Mouse (Mus musculus): ENCODE results near the gene Ppp1r15b.

GRCm38 (mm10) chr1:133119931-133120712 lies 10.8 kb upstream of the Ppp1r15b start:
- TF ChIP-seq EP300 (optimal IDR thresholded peaks at IDR 0.05) (no peak), CTCF (IDR thresholded peaks at IDR 0.05; ENCODE audit: low read depth) (peak; percentile 28; the same call in 1 of the 2 replicates)
